Mouse (Mus musculus) layer of hippocampus, adult 9-11 months (tissue): ENCODE measurements around the gene Pole.

ENCODE experiments used
- DNase-seq: peaks from one replicate; pipeline ENCODE4 v3.0.0; 2022

The Pole gene

DNA sequence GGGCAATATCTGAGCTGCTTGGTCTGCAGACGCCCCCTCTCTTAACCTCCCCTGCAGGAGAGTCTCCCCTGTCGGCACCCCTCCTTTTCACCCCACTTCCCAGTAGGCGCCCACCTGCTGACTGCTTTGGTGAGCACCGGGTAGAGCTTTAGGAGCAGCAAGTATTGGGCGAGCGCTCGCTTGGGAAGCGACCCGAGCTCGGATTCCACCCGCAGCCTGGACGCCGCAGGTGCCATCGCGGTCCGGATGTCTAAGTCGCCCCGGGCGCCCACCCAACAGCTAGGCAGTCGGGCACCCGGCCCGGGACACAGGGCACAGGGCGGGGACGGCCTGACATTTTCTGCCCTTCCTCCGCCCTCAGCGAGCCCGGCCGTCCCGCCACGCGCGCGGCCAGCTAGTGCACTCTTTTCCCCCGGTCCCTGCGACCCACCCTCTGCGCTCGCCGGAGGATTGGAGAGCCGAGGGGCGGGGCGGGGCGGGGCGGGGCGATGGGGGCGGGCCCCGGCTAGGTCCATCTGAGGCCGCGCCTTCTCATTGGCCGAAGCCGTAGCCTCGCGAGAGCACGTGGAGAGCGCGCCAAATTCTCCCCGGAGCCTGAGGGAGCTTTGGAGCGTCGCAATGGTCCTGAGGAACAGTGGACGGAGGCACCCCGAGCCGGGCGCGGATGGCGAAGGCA lies at the start of gene Pole, which contains the start of gene Pxmp2:
TSS of gene Pole (plus strand) at position 537 of the 676 bp plus-strand sequence.
TSS of gene Pxmp2 (minus strand) at position 417 of the 676 bp plus-strand sequence.
- DNase-seq = peak; percentile 86

DNA sequence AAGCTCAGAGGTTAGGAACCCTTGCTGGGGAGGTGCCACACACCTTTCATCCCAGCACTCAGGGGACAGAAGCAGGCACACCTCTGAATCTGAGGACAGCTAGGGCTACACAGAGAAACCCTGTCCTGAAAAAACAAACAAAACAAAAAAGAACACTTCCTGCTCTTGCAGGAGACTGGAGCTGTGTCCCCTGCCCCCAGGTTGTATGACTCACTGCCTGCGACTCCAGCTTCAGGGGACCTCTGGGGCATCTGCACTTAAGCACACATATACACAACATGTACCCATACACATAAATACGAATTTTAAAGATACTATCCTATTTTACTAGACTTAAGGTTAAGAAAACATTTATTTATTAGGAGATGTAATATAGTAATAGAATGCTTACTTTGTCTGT lies 42.0 kb upstream of the Pole start:
- no peak for DNase-seq

DNA sequence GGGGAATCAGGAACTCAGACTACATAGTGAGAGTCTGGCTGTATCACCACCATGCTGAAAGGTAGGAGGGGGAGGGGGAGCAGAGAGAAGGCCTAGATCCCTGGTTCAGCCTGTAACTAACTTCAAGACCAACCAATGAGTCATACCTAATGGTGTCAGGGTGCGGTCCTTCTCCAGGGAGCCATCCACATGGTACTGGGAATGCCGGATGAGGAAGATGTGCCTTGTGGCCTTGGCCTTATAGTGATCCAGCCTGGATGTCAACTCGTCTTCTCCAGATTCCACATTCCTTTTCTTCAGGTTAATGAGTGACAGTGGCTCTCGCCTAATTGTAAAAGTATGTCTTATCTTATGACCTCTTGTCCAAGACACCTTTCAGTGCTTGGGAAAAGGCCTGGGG lies 19.2 kb upstream of the Pole start:
- no peak for DNase-seq

DNA sequence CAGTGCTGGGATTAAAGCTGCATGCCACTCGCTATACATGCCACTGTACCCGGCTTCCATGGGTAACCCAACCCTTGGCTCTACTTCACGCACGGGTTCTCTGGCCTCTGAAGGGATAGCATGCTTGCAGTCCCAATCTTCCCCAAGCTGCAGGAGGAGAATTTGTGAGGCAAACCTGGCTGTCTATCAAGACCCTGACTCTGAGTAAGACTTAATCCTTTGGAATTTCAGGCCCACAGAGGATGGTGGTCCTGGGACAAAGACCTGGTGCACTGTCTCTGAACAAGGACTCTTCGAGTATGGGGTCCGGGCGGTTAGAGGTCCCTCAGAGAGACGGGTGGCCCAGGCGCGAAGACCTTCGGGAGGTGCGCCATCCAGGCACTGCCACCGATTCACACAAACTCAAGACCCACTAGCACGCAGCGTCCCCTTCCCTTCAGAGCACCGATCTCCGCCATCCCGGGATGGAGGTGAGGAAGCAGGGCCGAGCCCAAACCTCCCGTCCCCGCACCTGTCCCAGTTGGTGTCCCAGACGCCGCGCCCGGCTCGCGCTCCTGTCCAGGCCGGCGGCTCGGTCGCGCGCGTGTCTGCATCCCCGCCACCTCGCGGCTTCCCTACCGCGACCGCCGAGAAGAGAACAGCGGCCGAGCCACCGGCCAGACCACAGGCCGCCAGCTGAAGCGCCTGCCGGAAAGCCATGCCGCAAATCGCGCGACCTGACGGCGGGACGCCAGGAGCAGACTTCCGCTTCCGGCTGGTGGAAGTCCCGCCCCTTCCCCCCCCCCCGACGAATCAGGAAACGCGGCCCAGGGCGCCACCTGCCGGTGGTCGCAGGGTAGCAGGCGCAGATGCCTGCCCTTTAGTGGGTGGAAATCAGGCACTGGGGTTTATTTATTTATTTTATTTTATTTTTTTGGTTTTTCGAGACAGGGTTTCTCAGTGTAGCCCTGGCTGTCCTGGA lies 16.7 kb upstream of the Pole start, which contains the start of gene Pgam5:
TSS of gene Pgam5 (minus strand) at position 773 of the 961 bp plus-strand sequence.
- DNase-seq = peak; percentile 76

DNA sequence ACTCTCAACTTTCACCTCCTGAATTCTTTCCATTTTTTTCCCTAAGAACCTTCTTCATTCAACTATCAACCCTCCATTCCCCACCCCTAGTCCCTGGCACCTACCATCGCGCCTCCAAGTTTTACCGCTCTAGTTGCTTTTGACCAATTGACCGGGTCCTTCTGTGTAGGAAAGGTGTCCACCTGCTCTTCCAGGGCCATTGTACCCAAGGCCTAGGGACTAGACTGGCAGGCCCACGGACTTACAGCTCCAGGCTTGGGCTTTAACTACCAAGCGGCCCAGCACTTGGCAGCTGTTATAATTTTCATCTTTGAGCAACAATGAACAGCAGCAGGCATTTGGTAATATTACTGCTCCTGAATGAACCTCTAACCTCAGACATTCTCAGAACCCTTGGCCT lies 15.9 kb upstream of the Pole start:
- no peak for DNase-seq

DNA sequence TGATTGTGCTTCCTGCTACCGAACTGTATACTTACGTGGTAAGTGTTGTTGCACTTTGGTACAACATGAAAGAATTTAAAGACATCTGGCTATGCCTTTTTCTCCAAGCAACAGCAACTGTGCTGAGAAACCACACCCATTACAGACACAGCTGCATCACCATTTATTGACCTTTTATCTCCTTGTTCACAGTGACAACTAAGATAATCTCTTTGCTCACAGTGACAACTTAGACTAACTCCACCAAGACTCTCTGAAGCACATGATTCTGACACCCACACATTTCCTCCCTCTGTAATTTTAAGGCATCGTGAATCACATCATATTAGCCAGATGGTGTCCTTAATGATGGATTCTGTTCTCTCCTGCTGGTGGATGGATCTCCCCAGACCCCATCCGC lies 12.0 kb upstream of the Pole start:
- no peak for DNase-seq

DNA sequence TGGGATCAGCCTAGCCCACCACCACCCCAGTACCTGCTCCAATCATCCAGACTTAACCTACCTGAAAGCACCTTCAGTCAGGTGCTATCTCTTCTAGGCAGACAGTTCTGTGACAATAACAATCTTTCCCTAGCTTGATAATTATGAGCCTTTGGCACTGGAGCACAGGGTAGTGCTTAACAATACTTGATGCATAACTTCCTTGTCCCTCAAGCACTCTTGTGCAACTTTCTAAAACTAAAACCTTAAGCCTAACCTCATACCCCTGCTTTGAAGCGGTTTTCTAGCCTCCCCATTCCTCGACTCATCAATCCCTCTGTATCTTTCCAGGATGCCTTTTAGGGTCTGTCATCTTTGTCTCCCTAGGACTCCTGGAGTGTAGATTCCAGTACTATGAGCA lies 11.3 kb upstream of the Pole start:
- no peak for DNase-seq

DNA sequence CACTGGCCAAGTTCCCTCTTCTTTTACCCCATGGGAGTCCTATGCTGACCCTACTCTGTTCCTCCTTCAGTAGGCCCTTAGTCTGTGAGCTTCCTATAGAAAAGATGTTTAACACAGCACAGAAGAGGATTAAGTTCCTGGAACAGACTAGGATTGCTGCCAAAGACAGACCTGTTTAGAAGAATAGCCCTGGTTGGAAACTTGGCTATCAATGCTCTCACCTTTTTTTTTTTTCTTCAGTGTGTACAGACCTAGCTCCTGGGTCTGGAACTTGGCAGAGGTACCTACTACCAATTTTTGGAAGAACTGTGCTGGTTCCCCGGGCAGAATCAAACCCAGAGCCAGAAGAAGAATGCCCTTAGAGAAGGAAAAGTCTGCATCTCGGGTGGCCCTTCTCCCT lies 9.7 kb upstream of the Pole start:
- no peak for DNase-seq

DNA sequence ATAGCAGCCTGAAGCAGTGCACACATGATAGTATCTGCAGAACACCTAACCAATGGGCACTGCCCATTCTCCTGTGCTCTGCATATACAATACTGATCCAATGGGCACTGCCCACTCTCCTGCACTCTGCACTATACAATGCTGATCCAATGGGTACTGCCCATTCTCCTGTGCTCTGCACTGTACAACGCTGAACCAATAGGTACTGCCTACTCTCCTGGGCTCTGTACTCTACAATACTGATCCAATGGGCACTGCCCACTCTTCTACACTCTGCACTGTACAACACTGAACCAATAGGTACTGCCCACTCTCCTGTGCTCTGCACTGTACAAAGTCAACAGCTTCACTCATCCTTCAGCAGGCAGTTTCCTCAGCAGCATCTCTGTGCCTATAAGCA lies 9.2 kb upstream of the Pole start:
- DNase-seq = no peak

DNA sequence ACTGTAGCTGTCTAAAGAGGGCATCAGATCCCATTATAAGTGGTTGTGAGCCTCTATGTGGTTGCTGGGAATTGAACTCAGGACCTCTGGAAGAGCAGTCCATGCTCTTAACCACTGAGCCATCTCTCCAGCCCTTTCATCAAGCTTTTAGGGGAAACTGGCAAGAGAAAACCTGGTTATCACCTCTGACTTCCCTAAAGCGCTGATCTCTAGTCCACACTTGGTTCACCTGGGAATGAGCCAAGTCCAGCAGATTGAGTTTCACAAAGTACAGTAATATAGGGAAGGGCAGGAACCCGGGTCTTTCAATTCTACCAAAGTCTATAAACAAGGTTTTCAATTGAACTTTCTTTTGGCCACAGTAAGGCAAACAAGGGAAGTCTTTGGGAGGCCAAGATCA lies 4.1 kb upstream of the Pole start:
- DNase-seq = no peak

DNA sequence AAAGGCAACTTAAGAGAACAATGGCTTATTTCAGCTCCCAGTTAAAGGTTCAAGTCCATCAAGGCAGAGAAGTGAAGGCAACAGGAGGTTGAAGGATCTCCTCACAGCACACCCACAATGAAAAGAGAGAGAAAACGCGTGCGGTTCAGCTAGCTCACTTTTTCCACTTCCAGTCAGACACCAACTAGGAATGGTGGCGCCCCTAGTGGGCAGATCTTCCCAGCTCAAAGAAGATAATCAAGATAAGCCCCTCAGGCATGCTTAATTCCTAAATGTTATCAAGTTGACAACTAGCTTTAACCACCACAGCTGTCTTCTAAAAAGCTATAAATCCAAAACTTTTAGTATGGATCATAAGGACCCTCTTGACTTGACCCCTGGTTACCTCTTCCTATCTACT lies 1.6 kb upstream of the Pole start:
- DNase-seq = peak; percentile 38

DNA sequence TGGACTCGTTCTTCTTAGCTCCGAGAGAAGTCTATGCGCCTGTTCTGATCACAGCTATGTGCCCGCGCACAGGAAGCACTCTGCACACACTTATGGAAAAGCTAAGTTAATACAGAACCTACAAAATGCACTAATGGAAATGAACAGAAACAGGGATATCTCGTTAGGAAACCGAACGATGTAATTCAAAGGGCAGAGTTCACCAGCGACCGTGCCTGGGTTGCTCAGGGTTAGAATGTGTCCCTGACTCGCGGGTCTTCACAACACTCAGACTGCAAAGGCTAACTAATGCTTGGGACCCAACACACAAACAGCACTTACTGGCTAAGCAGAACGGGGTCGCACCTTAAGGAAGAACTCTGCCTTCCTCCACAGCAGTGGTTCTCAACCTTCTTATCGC lies 950 bp upstream of the Pole start:
- no peak for DNase-seq

DNA sequence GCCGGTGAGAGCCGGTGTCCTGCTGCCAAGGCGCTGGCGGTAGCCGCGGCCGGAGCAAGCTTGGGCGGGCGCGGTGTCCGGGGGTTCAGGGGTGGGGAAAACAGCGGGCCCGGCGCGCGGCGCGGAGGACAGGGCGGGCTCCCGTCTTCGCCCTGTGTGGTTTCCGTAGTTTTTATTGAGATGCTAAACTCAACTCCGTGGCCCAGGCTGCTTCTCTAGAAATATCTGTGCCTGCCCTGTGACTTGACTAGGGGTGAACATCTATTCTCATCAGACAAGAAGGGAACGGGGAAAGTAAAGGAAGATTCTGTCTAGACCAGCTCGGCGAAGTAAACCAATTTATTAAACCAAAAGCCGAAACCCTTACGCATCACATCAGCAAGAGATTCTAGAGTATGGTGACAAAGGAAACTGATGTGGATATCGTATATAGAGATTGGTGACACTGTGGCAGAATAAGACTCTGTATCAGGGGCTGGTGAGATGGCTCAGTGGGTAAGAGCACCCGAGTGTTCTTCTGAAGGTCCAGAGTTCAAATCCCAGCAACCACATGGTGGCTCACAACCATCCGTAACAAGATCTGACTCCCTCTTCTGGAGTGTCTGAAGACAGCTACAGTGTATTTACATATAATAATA lies 459 bp downstream of the Pole start:
- DNase-seq = no peak

DNA sequence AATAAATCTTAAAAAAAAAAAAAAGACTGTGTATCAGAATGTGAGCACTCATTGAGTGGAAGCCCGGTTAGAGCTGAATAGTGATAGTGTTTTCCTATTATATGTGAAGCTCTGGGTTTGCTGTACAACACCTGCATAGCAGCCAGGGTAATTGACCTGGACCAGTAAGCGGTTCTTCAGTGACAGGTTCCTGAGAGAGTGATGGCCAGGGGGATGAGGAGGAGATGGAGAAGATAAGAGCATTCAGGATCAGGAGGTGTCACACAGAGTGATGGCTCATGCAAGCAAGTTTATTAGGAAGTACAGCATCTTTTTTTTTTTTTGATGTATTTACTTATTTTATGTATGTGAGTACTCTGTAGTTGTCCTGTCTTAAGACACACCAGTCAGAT lies 974 bp downstream of the Pole start:
- no peak for DNase-seq

DNA sequence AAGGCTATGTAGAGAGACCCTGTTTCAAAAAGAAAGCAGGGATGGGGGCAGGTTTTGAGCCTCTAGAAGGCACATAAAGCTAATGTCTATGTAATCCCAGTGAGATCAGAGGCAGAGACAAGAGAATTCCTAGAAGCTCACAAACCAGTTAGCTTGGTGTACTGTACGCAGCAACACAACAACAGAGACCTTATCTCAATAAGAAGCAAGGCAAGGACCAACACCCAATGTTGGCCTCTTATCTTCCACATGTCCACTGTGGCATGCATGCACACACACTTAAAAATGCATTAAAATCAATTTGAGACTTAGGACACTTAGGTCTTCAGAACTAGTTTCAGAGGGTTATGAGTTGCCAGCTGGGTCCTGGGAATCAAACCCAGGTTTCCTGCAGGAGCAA lies 5.5 kb downstream of the Pole start:
- DNase-seq = no peak

DNA sequence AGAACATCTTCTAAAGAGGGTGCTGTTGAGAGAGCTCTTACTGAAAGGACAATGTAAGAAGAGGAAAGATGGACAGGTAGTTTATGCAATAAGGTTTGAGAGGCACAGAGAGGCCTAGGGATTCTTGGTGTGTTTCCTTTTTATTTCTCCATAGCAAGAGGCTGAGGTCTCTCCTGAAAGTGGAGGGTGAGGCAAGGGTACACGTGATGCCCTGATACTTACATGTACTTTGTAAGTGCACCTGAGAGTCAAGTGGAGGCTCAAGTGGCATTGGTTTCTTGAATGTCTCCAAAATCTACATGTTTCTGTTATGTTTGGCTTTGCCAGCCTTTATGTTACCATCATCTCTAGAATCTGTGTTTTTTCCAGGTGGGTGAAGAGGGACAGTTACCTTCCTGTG lies 10.5 kb downstream of the Pole start:
- DNase-seq = no peak

DNA sequence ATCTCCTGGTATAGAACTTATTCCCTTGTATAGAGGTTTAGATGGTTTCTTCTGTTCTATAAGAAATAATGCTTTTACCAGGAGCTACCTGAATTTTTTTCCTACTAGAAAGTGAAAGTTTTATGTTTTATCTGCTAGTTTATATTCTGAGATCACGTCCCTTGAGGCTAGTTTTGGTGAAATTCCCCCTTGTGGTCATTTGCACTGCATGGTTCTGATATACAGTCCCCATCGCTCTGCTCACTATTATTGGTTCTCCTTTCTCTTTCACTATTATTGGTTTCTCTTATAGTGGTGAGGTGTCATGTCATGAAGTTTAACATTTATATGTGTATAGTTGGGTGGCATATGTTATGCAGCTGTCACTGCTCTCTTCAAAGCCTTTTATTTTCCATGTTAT lies 14.5 kb downstream of the Pole start:
- no peak for DNase-seq

DNA sequence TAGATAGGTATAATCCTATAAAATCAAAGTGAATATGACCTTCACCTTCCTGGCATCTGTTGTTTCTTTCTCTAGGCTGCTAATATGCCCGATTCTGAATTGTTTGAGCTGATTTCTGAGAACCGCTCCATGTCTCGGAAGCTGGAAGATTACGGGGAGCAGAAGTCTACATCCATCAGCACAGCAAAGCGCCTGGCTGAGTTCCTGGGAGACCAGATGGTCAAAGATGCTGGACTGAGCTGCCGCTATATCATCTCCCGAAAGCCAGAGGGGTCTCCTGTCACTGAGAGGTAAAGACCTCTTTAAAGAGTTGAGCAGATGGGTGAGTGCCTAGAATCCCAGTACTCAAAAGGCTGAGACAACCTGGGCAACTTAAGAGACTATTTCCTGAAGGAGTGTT lies 22.8 kb downstream of the Pole start:
- DNase-seq = no peak

DNA sequence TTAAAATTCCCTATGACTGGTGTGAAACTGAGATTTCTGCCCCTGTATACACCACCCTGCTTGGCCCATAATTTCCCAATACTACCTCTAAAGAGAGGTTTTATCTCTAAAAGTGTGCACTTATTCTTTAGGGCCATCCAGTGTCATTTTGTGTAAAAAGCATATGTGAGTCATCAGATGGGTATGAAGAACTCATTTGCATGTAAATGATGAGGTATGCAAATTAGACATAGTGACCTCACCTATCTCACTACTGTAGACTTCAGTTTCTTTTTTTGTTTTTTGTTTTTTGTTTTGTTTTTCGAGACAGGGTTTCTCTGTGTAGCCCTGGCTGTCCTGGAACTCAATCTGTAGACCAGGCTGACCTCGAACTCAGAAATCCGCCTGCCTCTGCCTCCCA lies 27.0 kb downstream of the Pole start:
- DNase-seq = no peak

DNA sequence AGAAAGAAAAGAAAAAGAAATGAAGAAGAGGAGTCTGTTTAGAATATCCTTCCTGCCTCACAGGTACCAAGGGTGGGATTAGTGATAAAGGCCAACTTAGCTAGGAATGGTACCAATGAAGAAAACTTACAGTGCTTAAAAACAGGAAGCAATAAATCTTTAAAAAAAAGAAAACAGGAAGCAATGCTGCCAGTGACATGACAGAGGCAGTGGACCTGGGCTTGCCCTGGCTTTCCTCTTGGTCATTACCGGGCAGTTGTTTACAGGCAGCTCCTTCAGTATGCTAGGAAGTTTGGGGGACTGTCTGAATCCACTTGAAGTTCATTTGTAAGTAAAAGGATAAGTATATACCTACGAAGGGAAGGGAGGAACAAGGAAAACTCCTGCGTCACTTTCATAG lies 44.4 kb downstream of the Pole start:
- no peak for DNase-seq

DNA sequence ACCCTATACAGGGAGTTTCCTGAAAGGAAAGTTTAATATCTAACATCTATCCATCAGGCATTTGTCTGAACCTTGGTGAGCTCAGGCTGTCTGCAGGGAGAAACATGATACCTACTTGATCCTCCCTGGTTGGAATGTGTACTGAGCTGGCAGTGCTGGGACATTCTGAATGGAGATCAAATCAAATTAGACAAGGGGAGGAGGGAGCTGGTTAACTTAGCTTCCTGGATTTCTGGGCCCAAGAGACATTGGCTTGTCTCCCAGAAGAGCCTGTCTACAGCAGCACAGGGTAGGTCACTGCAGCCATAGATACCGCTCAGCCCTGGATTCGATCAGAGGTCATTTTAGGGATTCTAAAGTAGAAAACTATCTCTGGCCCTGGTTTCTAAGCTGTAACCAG lies 52.7 kb downstream of the Pole start:
- no peak for DNase-seq

DNA sequence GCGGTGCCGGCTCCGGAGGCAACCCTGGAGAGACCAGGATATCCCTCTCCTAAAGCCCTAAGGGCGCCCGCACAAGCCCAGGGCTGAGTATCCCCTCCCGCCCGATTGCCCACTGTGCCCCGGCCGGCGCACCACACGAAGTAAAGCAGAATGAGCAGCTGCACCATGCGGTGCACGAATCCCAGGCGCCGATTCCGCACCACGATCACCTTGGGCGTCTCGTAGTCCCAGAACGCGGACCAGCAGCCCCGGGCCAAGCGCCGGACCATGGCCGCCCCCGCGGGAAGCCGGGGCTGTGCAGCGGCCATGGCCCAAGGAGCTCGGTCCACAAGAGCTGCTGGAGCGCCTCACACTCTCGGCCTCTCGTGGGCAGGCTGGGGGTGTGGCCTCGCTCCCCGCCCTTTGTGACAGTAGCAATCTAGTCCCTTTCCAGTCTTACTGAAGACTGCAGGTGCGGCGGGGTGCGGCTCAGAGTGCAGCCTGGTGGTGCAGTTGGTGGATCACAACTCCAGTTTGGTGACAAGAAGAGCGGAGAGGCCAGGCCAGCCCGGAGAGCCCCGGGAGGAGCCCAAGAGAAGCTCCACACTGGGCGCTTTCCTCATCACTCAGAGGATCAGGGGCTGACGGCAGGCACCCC lies 56.7 kb downstream of the Pole start, which contains the start of gene P2rx2:
TSS of gene P2rx2 (minus strand) at position 565 of the 637 bp plus-strand sequence.
- no peak for DNase-seq

DNA sequence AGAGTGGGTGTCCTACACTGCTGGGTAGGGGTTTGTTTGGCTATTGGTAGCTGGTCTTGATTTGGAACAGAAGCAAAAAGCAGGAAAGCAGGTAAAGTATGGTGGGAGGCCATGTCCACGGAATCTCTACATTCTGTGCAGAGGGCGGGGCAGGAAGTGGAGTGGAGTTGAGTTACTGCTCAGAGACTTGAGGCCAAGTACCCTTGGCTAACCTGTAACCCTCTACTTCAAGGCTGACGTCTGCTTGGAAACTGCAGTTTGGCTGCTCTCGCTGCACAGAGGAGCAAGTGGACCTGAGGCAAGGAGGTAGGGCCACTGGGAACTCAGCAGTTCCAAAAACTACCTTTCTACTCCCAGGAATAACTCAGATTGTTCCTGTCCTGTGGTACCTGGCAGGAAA lies 58.4 kb downstream of the Pole start, which contains the start of gene Lrcol1:
TSS of gene Lrcol1 (plus strand) at position 207 of the 400 bp plus-strand sequence.
- no peak for DNase-seq
